Mouse (Mus musculus) T-helper 1 cell (primary cell): Measurements from ENCODE around the gene Taf1b.

Experiments used
- in situ Hi-C: fragments of 300-600 bp; cut with MboI, MseI; formaldehyde crosslinking; loops from one replicate; pipeline ENCODE4 v1.15.1; 2025; ENCODE audit warnings: high pct_unique_total_duplicates

Taf1b gene

GRCm38 (mm10) chr12:24552531-24552930, 54.4 kb downstream of the Taf1b start:
- in situ Hi-C loops: no loop called here

- in situ Hi-C loops: no loop called here
Measured at GRCm38 (mm10) chr12:24555976-24556375, 57.8 kb downstream of the Taf1b start.

- in situ Hi-C loops: loop anchor here (10.0 kb wide), 1 partner anchor 391 kb away; no protein-coding TSS in a partner anchor
Measured at GRCm38 (mm10) chr12:24563395-24563960, 65.3 kb downstream of the Taf1b start.

- in situ Hi-C loops: loop anchor here (10.0 kb wide), 1 partner anchor 389 kb away; no protein-coding TSS in a partner anchor
Measured at GRCm38 (mm10) chr12:24565311-24565710, 67.2 kb downstream of the Taf1b start.

- in situ Hi-C loops: loop anchor here (10.0 kb wide), 1 partner anchor 387 kb away; no protein-coding TSS in a partner anchor
Measured at GRCm38 (mm10) chr12:24567606-24568005, 69.4 kb downstream of the Taf1b start.

- in situ Hi-C loops: no loop called here
Measured at GRCm38 (mm10) chr12:24571523-24572392, 73.6 kb downstream of the Taf1b start, which contains the start of gene Grhl1. Grhl1 (plus strand) TSS chr12:24572283.

GRCm38 (mm10) chr12:24572421-24573274, 74.5 kb downstream of the Taf1b start:
- in situ Hi-C loops: no loop called here

- in situ Hi-C loops: no loop called here
Measured at GRCm38 (mm10) chr12:24573275-24573580, 75.1 kb downstream of the Taf1b start.

GRCm38 (mm10) chr12:24574870-24575269, 76.7 kb downstream of the Taf1b start:
- in situ Hi-C loops: no loop called here

GRCm38 (mm10) chr12:24580452-24580851, 82.3 kb downstream of the Taf1b start:
- in situ Hi-C loops: no loop called here

- in situ Hi-C loops: no loop called here
Measured at GRCm38 (mm10) chr12:24580996-24581683, 83.0 kb downstream of the Taf1b start.

GRCm38 (mm10) chr12:24583653-24584052, 85.5 kb downstream of the Taf1b start:
- in situ Hi-C loops: no loop called here

GRCm38 (mm10) chr12:24584835-24585234, 86.7 kb downstream of the Taf1b start:
- in situ Hi-C loops: no loop called here

- in situ Hi-C loops: no loop called here
Measured at GRCm38 (mm10) chr12:24586193-24586592, 88.0 kb downstream of the Taf1b start.

GRCm38 (mm10) chr12:24590371-24590770, 92.2 kb downstream of the Taf1b start:
- in situ Hi-C loops: no loop called here

- in situ Hi-C loops: no loop called here
Measured at GRCm38 (mm10) chr12:24592055-24592454, 93.9 kb downstream of the Taf1b start.

- in situ Hi-C loops: no loop called here
Measured at GRCm38 (mm10) chr12:24592956-24593672, 95.0 kb downstream of the Taf1b start.

- in situ Hi-C loops: no loop called here
Measured at GRCm38 (mm10) chr12:24597376-24597775, 99.2 kb downstream of the Taf1b start.

GRCm38 (mm10) chr12:24599366-24599895, 101.3 kb downstream of the Taf1b start:
- in situ Hi-C loops: no loop called here

GRCm38 (mm10) chr12:24600074-24600473, 101.9 kb downstream of the Taf1b start:
- in situ Hi-C loops: loop anchor here (5.0 kb wide), 1 partner anchor 97 kb away; no protein-coding TSS in a partner anchor
